Mouse (Mus musculus) right cerebral cortex, postnatal 10 days (tissue): ENCODE results near the gene Dapk3.
"Not testable (repeated sequence)": the region's sequence is repeated elsewhere in the genome, so short reads cannot be mapped to it uniquely, and the experiment has no call there.

Experiments used
- DNase-seq, 2 experiments: peaks; one replicate each; pipeline ENCODE4 v3.0.0; 2021; ENCODE audit warnings: low spot score in 2 of 2

Gene Dapk3

GRCm38 (mm10) chr10:81178927-81179326 is 3.9 kb upstream of the Dapk3 start:
- DNase-seq = no peak

- DNase-seq = no peak
Measured at GRCm38 (mm10) chr10:81179451-81180342, 3.1 kb upstream of the Dapk3 start.

GRCm38 (mm10) chr10:81180946-81181345 is 1.9 kb upstream of the Dapk3 start:
- DNase-seq = no peak

GRCm38 (mm10) chr10:81181860-81182259 is 945 bp upstream of the Dapk3 start:
- DNase-seq = not testable (repeated sequence)

- DNase-seq = no peak
Measured at GRCm38 (mm10) chr10:81183805-81184204, 1.0 kb downstream of the Dapk3 start, which contains the start of gene 4930442H23Rik. Gene 4930442H23Rik, minus strand, starts transcription at chr10:81183849.

- no peak for DNase-seq
Measured at GRCm38 (mm10) chr10:81184765-81185164, 2.0 kb downstream of the Dapk3 start.

- DNase-seq = no peak
Measured at GRCm38 (mm10) chr10:81187161-81187560, 4.4 kb downstream of the Dapk3 start.

GRCm38 (mm10) chr10:81189821-81190220 is 7.0 kb downstream of the Dapk3 start:
- DNase-seq = no peak

GRCm38 (mm10) chr10:81190236-81190911 is 7.6 kb downstream of the Dapk3 start:
- DNase-seq = peak in 1 of 2 experiments; percentile 49

GRCm38 (mm10) chr10:81190912-81191321 is 8.1 kb downstream of the Dapk3 start:
- DNase-seq = peak in 1 of 2 experiments; percentile 43

GRCm38 (mm10) chr10:81191342-81191982 is 8.7 kb downstream of the Dapk3 start:
- peak in 1 of 2 experiments; percentile 61 for DNase-seq

- peak; percentile 92 to 93 for DNase-seq
Measured at GRCm38 (mm10) chr10:81192270-81192967, 9.6 kb downstream of the Dapk3 start.

- no peak for DNase-seq
Measured at GRCm38 (mm10) chr10:81192968-81193501, 10.2 kb downstream of the Dapk3 start.

- DNase-seq = peak in 1 of 2 experiments; percentile 64
Measured at GRCm38 (mm10) chr10:81193991-81194774, 11.4 kb downstream of the Dapk3 start.

GRCm38 (mm10) chr10:81195300-81195699 is 12.5 kb downstream of the Dapk3 start:
- peak in 1 of 2 experiments; percentile 50 for DNase-seq

- no peak for DNase-seq
Measured at GRCm38 (mm10) chr10:81196470-81197065, 13.8 kb downstream of the Dapk3 start.

GRCm38 (mm10) chr10:81197305-81197704 is 14.5 kb downstream of the Dapk3 start:
- DNase-seq = no peak

GRCm38 (mm10) chr10:81198230-81198629 is 15.4 kb downstream of the Dapk3 start:
- peak; percentile 75 to 78 for DNase-seq

- no peak for DNase-seq
Measured at GRCm38 (mm10) chr10:81198990-81199389, 16.2 kb downstream of the Dapk3 start.

GRCm38 (mm10) chr10:81200141-81200540 is 17.3 kb downstream of the Dapk3 start:
- no peak for DNase-seq
